Mouse (Mus musculus) brain, embryonic 14.5 days (tissue): ENCODE measurements around the gene Kmt2a.

ENCODE experiments used
- CTCF ChIP-seq: fragments of 200-500 bp; IDR thresholded peaks from 2 replicates; pipeline ENCODE4 v1.5.1; 2012; ENCODE audit warnings: inconsistent platforms, mild to moderate bottlenecking, moderate library complexity, borderline replicate concordance; ENCODE audit not compliant: insufficient read depth, insufficient read length; ENCODE audit errors: extremely low read depth
- POLR2A ChIP-seq: fragments of 200-500 bp; IDR thresholded peaks from 2 replicates; pipeline ENCODE4 v1.6.1; 2012; ENCODE audit warnings: mild to moderate bottlenecking, inconsistent platforms, borderline replicate concordance; ENCODE audit not compliant: poor library complexity, insufficient read depth, insufficient read length, severe bottlenecking; ENCODE audit errors: extremely low read depth

GRCm38 (mm10) chr9:44920374-44921122 lies 39.5 kb upstream of the Kmt2a start, which contains the start of gene Atp5l:
- TF ChIP-seq CTCF = no peak
- TF ChIP-seq POLR2A = no peak
